Mouse (Mus musculus): ENCODE data around the gene Tmem101.

Tmem101 gene

DNA sequence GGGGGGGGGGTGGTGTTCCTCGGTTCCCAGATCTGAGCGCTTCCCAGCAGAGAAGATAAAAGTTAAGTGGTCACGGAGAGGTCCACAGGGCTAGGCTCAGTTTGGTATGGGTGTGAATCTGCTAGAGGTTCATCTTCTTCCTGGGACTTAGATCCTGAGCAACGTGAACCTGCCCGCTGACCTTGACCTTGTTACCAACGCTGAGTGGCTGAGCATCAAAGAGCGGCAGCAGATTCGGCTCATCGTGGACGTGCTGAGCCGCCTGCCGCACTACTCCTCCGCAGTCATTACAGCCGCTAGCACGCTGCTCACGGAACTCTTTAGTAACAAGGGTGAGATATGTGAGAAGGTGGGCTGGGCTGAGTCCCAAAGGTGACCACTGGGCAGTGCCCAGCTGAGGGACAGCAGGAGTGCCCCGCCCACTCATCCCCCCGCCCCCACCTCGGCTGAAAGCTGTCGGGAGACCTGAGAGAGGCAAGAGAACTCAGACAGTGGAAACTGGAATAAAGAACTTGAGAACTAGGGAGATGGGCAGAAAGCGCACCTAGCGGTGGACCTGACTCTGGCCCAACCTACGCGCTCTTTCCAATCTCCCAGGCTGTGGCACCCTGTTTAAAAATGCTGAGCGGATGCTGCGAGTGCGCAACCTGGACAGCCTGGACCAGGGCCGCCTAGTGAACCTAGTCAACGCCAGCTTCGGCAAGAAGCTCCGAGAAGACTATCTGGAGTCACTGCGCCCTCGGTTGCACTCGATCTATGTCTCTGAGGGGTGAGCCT lies 8.8 kb downstream of the Tmem101 start:
- DNase-seq (ENCODE audit: low spot score), result no peak

DNA sequence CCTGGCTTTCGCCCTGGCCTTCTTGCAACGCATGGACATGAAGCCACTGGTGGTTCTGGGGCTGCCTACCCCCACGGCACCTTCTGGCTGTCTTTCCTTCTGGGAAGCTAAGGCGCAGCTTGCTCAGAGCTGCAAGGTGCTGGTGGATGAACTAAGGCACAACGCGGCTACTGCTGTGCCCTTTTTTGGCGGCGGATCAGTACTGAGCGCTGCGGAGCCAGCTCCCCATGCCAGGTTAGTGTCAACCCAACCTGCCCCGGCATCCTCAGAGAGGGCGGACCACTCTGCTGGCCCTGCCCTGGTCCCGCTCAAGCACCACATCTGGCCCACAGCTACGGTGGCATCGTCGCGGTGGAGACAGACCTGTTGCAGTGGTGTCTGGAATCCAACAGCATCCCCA lies 9.7 kb downstream of the Tmem101 start:
- DNase-seq (ENCODE audit: low spot score), result no peak

DNA sequence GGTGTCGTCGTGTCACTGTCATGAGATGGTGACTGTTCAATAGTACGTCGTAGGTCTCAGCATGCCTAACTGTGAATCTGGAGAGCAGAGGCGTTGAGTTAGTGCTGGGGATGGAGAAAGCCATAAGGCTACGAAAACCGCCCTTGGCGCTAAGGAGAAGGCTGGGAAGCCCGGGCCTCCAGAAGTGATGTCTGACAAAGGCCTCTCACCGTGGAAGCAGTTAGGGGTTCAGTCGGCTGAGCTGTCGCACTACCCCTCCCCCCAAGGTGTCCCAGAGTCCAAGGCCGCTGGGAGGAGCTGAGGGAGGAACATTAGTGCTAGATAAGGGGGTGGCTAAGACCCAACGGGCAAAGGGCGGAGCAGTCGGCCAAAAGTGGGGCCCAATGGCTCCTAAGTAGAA lies 10.2 kb downstream of the Tmem101 start:
- DNase-seq (ENCODE audit: low spot score), result no peak

DNA sequence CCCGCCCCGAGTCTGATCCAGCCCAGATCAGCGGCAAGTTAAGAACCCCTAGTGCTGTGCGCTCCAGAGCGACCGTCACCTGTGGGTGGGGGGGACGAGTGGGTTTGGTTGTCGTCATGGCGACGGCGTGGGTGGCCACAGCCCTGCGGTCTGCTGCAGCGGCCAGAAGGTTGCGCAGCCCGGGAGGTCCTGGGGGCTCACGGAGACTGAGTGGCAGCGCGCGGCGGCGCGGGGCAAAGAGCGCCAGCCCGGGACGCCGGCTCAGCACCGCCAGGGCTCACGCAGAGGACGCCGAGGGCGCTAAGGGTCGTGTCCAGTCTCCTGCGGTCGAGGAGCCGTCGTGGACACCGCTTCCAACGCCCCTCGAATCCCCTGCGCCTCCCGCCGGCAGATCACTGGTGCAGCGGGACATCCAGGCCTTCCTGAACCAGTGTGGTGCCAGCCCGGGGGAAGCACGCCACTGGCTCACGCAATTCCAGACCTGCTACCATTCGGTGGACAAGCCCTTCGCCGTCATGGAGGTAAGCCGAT lies 10.7 kb downstream of the Tmem101 start, which contains the start of gene Nags:
Gene Nags, plus strand, starts transcription at position 43 of the 531 bp plus-strand sequence.
- no peak for DNase-seq (ENCODE audit: low spot score)

DNA sequence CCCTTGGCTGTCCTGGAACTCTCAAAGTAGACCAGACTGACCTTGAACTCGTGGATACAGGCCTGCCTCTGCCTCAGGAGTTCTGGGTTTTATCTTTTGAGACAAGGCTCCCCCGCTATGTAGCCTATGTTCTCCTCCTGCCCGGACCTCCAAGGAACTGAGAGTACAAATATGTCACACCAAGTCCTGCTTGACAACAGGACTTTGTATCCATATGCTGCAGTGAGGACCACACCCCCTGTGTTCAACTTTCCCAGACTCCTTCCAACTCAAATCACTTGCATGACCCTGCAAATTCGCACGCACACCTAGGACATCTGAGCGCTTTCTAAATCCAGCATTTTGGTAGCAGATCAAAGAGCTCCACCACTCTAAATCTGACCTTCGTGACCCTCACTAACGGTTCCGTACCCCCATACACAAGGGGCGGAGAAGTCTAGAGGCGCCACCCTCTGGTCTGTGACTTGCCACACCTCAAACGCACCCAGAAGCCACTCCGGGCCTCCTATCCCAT lies 11.2 kb downstream of the Tmem101 start:
- DNase-seq (ENCODE audit: low spot score), result no peak

DNA sequence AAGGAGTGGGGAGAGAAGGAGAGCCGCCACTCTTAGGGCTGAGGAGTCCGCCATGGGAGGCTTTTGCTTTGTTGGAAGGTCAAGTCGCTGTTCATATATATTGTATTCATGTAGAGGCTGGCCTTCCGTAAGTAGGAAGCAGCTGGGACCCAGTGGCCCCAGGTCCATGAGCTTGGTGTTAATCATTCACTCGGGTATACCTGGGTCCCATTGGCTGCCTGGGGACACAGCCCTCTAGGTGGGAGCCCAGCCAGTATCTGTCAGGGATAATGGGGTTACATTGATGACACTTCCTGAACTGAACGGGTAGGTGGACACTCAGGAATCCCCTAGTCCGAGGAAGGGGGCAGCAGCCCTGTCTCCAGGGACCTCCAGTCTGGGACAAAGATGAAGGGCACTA lies 13.8 kb downstream of the Tmem101 start:
- DNase-seq (ENCODE audit: low spot score), result no peak

DNA sequence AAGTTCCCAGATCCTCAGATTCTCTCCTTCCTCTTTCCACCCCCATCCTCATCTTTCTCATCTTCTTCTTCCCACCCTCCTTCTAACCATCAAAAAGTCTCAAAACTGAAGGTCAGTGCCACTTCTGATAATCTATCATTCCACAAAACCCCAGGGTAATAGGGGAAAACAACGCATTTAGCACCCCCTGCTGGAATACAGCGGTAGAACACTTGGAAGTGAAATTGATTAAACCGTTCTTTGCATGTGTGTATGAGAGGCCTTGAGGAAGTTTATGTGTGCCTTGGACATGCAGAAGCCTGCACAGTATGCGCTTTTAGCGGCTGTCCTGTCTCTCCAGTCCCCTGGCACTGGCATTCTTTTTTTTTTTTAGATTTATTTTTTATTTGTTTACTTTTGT lies 15.7 kb downstream of the Tmem101 start:
- DNase-seq (ENCODE audit: low spot score), result peak; percentile 48

DNA sequence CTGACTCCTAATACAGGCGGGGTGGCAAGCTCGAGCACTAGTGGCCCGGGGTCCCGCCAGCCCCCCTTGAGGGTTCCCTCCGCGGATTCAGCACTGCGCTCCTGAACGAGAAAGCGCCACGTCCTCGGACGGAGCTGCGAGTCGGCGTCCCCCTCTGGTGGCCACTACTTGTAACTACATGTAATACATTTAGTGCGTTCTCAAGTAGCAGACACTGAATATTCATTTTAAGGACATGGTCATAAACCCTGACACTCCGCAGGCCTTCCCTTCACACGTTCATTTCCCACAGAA lies 17.8 kb downstream of the Tmem101 start:
- peak; percentile 55 for DNase-seq (ENCODE audit: low spot score)

DNA sequence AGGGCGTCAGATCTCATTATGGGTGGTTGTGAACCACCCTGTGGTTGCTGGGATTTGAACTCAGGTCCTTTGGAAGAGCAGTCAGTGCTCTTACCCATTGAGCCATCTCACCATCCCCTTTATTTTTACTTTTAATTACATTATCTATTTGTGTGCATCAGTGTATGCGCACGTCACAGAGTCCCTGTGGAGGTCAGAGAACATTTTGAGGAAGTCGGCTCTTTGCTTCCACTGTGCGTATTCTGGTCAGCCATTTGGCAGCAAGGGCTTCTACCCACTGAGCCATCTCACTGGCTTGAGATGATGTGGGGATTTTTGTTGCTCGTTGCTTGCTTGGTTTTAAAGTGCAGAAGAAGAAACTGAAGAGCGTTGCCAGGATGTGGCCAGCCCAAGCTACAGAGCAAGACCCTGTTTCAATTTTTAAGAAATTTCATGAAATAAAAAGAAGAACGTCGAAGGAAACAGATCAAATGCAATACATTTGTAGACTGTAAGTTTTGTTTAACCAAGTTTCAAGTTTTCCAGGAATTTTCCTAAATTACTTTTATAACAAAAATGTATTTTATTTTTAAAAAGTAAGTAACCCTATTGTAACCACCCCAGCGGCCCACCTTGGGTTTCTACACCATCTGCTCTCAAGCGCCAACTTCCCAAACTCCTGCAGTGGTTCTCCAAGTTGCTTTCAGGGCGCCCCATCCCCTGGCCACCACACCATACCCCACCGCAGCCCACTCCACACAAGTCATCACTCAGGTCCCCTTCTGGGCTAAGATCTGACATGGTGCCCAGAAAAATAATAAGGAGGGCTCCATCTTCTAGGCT lies 18.4 kb downstream of the Tmem101 start:
- DNase-seq (ENCODE audit: low spot score), result no peak

DNA sequence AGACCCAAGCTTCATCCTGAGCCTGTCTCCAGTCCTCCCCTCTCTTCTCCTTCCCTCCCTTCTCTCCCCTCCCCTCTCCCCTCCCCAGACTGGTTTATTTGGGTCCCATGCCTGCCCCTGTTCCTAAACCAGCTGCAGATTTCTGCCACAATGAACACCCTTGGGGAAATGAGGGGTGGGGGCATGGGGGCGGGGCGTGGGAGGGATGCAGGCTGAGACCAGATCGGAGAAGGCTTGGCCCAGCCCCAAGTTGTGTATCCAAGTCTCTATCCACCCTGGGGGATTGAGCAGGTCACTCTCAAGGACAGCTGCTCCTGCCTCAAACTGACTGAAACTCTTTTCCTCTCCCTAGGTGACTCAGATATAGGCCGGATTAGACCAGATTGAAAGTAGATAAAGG lies 21.7 kb downstream of the Tmem101 start:
- DNase-seq (ENCODE audit: low spot score), result no peak

DNA sequence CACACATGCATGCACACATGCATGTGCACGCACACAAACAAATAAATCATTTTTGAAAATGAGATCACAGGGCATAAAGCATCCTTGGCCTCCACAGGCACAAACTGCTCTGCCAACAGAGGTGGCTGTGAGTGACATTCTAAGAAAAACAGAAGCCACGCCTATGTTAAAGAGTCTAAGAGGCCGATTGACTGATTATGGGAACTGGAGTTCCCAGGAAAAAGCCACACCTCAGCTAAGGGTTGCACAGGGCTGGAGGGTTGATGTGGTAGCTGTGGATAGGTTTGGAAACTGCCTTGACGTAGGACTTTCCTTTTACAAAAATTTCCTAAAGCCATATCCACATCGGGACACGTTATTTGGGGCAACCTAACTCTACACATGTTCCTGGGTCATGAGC lies 38.8 kb downstream of the Tmem101 start:
- no peak for DNase-seq (ENCODE audit: low spot score)

DNA sequence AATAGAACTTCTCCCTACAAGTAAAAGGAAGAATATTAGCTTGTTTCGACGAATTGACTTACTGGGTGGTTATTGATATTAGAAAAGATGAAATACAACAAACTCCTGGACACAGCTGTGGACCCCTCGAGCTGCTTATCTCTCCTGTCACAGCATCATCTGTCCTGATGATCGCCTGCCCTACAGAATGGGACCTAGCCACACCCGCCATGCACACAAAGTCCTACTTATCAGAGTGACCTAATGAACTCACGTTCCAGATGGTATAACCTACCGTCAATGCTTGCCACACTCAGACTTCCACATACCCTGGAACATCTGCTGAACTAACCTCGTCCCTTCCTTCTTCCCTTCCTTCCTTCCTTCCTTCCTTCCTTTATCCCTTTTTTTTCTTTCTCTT lies 40.0 kb downstream of the Tmem101 start:
- no peak for DNase-seq (ENCODE audit: low spot score)

DNA sequence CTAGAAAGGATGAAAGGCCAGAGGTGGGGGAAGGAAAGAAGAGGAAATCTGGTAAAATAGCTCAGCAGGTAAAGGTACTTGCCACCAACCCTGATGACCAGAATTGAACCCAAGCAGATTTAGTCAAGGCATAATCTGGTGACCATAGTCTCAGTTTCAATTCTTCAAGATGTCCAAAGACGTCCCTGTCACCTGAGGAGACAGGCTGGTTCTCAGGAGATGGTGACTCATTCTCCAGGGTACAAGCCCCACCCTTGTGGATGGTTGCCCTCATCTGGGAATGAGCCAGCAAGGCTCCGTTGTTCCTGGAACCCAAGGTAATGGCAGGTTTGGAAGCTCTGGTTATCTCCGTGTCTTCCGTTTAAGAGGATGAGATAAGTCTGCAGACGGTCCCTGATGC lies 44.6 kb downstream of the Tmem101 start:
- no peak for DNase-seq (ENCODE audit: low spot score)

DNA sequence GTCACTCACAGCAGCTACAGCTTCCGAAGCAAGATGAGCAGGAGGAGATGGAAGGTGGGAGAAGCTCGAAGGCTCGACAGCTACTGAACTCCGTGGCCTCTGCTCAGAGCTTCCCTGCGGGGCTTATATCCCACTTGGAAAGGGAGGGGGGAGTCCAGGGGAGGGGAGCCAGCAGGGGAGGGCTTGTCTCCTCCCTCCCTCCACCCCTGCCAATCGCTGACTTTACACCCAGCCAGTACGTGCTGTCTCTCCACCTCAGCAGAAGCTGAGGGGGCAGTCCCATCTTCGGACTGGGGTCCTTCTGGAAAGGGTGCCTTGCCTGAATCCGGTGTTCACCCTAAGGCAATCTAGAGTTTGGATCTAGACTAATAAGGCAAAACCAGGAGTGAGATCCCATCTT lies 48.5 kb downstream of the Tmem101 start, which contains the start of gene Pyy:
Gene Pyy, minus strand, starts transcription at position 101 of the 400 bp plus-strand sequence.
- DNase-seq (ENCODE audit: low spot score), result no peak

DNA sequence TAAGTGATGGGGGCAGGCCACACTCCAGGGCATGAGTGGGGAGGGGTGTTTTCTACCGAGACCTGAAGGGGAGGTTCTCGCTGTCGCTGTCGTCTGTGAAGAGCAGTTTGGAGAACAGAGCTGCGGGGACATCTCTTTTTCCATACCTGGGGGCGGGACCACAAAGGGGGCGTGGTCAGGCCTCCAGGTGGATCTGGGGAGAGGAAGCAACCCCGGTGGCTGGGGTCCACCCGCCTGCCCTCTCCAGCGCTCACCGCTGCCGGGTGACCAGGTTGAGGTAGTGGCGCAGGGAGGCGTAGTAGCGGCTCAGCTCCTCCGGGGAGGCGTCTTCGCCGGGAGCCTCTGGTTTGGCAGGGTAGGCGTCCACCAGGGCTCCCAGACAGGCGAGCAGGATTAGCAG lies 49.3 kb downstream of the Tmem101 start:
- no peak for DNase-seq (ENCODE audit: low spot score)

All from T-cell, adult 2 months (primary cell).